ENCODE assay signal across 8 mouse cellular contexts in genomic region chr17:84511682-84512515, GRCm38 (mm10). TPM values are rescaled to one million over a fixed set of nuclear protein-coding genes. Genes with fewer than 3 reads are reported as not detected.
A peak's percentile ranks its signal among the peaks of the same experiment; 100 is the strongest.
DNase-seq lines count a peak whose midpoint lies in the region; ATAC-seq lines count a peak whose summit lies in the region.

Gene Plekhh2 (plus strand): TSS chr17:84511895.

- WGBS in hindbrain, embryonic 10.5 days, result under 1% methylated on average over 79 of the region's 79 CpGs
- WGBS in lung, embryonic 15.5 days, result under 1% methylated on average over 78 of the region's 79 CpGs

- no peaks in the 10 kb centered on the region for H3K36me3 ChIP-seq in hindbrain, embryonic 10.5 days
- H3K36me3 ChIP-seq in lung, embryonic 15.5 days, result no peaks in the 10 kb centered on the region

- no peaks in the 10 kb centered on the region for H3K9me3 ChIP-seq in hindbrain, embryonic 10.5 days
- no peaks in the 10 kb centered on the region for H3K9me3 ChIP-seq in lung, embryonic 15.5 days

- DNase-seq in NIH3T3 (ENCODE audit: low read depth), result peak; percentile 93
- DNase-seq in cerebellum, adult 9-10 months, result peak; percentile 31
- DNase-seq in frontal cortex, postnatal 10 days (ENCODE audit: low spot score in 2 of 2), result peak; percentile 65 to 83
- DNase-seq in hindbrain, embryonic 10.5 days (ENCODE audit: low spot score), result peak; percentile 85
- DNase-seq in layer of hippocampus, postnatal 10 days (ENCODE audit: low spot score in 2 of 2), result peak; percentile 81 to 87
- peak; percentile 80 for DNase-seq in ovary, postnatal 14 days (ENCODE audit: low spot score)
- peak; percentile 46 for DNase-seq in urinary bladder, postnatal 10 days (ENCODE audit: low spot score)

- H3K4me2 ChIP-seq in lung, embryonic 15.5 days, result peak within 1 kb of the TSS; percentile 84

- H3K27me3 ChIP-seq in hindbrain, embryonic 10.5 days (ENCODE audit: insufficient read depth, poor library complexity, severe bottlenecking), result peaks cover 20% of the 10 kb centered on the region
- no peaks in the 10 kb centered on the region for H3K27me3 ChIP-seq in lung, embryonic 15.5 days

- peak within 1 kb of the TSS; percentile 87 for H3K27ac ChIP-seq in hindbrain, embryonic 10.5 days
- peak within 1 kb of the TSS; percentile 74 for H3K27ac ChIP-seq in lung, embryonic 15.5 days

- H3K9ac ChIP-seq in lung, embryonic 15.5 days, result peak within 1 kb of the TSS; percentile 77

- peaks cover 30% of the 10 kb centered on the region for H3K4me1 ChIP-seq in hindbrain, embryonic 10.5 days (replicated peaks)
- H3K4me1 ChIP-seq in lung, embryonic 15.5 days, result peaks cover 26% of the 10 kb centered on the region

- peak within 1 kb of the TSS; percentile 76 for H3K4me3 ChIP-seq in hindbrain, embryonic 10.5 days
- peak within 1 kb of the TSS; percentile 61 for H3K4me3 ChIP-seq in lung, embryonic 15.5 days

- ATAC-seq in lung, embryonic 15.5 days (ENCODE audit: borderline replicate concordance, extremely low read depth, low FRiP score, low TSS enrichment), result peak; percentile 82

RNA-seq across cellular contexts. Expression of gene Plekhh2, which starts in this region (rescaled TPM):
- 3.1 and 3.2 TPM in 2 replicates for polyA plus RNA-seq in hindbrain, embryonic 10.5 days (2016; fragmentation: Nextera tagmentation; extraction: Ambion mirVana)
- 1 to 10 TPM; 4.4 to 5.2 TPM for total RNA-seq in layer of hippocampus, postnatal 10 days (2021)
- 7.4 and 8.8 TPM in 2 replicates for polyA plus RNA-seq in lung, embryonic 15.5 days (2015; fragmentation: Nextera tagmentation; extraction: Ambion mirVana)

Comparison
In these comparisons a context has a peak if more than half of its experiments do, and no peak if none do; other contexts are left out.
1. Peak in every context shown above with its lines: DNase-seq, ATAC-seq, H3K4me3 ChIP-seq and H3K27ac ChIP-seq.
2. DNase-seq: peak in every context shown above with its lines; median percentile 93 in NIH3T3; 85 in hindbrain, embryonic 10.5 days; 84 in layer of hippocampus, postnatal 10 days; 80 in ovary, postnatal 14 days; 74 in frontal cortex, postnatal 10 days; 46 in urinary bladder, postnatal 10 days; 31 in cerebellum, adult 9-10 months.